ENCODE assay signal across 8 mouse cellular contexts in the genomic region with DNA sequence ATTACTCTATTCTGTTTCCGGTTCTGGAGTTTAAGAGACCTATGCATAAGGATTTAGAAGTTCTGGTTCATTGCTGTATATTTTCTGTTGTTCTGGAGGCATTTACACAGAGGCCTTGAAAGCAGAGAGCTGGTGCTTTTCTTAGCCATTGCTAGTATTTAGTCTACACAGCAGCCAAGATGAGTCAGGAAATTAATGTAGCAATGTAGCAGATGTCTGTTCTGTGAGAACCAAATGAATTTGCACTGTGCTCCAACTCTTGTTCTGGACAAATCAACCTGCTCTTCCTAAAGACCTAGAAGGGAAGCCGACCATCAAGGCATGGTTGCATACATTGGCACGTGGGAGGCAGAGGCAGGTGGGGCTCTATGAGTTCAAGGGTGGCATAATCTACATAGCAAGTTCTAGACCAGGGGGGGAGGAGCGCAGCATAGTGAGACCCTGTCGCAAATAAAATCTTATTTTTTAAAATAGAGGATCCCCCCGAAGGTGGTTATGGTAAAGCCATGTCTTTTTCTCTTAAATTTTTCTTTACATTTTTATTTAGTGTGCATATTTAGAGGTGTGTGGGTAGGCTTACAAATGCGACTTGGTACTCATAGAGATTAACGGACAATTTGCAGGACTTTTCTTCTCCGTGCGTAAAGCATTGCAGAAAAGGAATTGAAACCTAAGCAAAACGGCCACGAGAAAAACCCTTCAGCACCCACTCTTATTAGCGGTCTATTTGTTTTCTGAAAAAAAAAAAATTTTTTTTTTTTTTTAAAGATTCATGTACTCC. TPM values are rescaled to one million over a fixed set of nuclear protein-coding genes. Genes with fewer than 3 reads are reported as not detected.
A peak's percentile ranks its signal among the peaks of the same experiment; 100 is the strongest.
DNase-seq lines count a peak whose midpoint lies in the region; ATAC-seq and TF ChIP-seq lines count a peak whose summit lies in the region.

No protein-coding gene starts in this region.

- TF ChIP-seq EP300 in heart, postnatal 0 days (IDR thresholded peaks at IDR 0.05; ENCODE audit: low read depth) = no peak

- H3K27ac ChIP-seq in heart, postnatal 0 days (ENCODE audit: low read depth) = no peak overlapping the region
- H3K27ac ChIP-seq in bone marrow, adult 2 months (ENCODE audit: control insufficient read depth, insufficient read depth, low read depth, low read length, poor library complexity) = no peak overlapping the region
- no peak overlapping the region for H3K27ac ChIP-seq in hindbrain, embryonic 12.5 days

- H3K4me1 ChIP-seq in heart, postnatal 0 days (ENCODE audit: control insufficient read depth, insufficient read depth) = 0 out of 2 replicates have a peak, but pooled peaks cover 5% of the 10 kb centered on the region
- H3K4me1 ChIP-seq in bone marrow, adult 2 months (ENCODE audit: control insufficient read depth, insufficient read depth, low read length) = no peaks in the 10 kb centered on the region; the same call in 1 of the 2 replicates
- H3K4me1 ChIP-seq in hindbrain, embryonic 12.5 days = peaks cover 13% of the 10 kb centered on the region
- H3K4me1 ChIP-seq in megakaryocyte, embryonic 14.5 days = peaks cover 21% of the 10 kb centered on the region

- no peak for TF ChIP-seq POLR2A in bone marrow, adult 2 months (IDR thresholded peaks at IDR 0.05; ENCODE audit: borderline replicate concordance, control insufficient read depth, low read depth, low read length)

- ATAC-seq in heart, postnatal 0 days (ENCODE audit: insufficient read depth, low read depth) = no peak
- no peak for ATAC-seq in hindbrain, embryonic 12.5 days (ENCODE audit: low FRiP score)

- no peak for DNase-seq in heart, postnatal 0 days (ENCODE audit: low spot score)
- no peak for DNase-seq in heart, adult 9 months (ENCODE audit: low spot score in 2 of 2)
- DNase-seq in thymus, adult 18-20 months = no peak
- no peak for DNase-seq in right cerebral cortex, postnatal 36 days (ENCODE audit: low spot score in 2 of 2)
- DNase-seq in spleen, adult 18-20 months = no peak

- 72% methylated on average over 13 of the region's 13 CpGs for whole genome bisulfite sequencing in heart, postnatal 0 days
- WGBS in bone marrow, adult 2 months = 34% methylated on average over 13 of the region's 13 CpGs
- WGBS in hindbrain, embryonic 12.5 days = 75% methylated on average over 13 of the region's 13 CpGs

- H3K9ac ChIP-seq in heart, postnatal 0 days (replicated peaks; ENCODE audit: low read depth, low read length) = no peak overlapping the region
- peak overlapping the region; percentile 83; the same call in 1 of the 2 replicates for H3K9ac ChIP-seq in hindbrain, embryonic 12.5 days

- H3K9me3 ChIP-seq in heart, postnatal 0 days (replicated peaks; ENCODE audit: control insufficient read depth, low read length) = no peaks in the 10 kb centered on the region
- H3K9me3 ChIP-seq in hindbrain, embryonic 12.5 days (replicated peaks) = no peaks in the 10 kb centered on the region
- no peaks in the 10 kb centered on the region for H3K9me3 ChIP-seq in megakaryocyte, embryonic 14.5 days

- H3K4me2 ChIP-seq in heart, postnatal 0 days (ENCODE audit: low read depth, low read length) = peak overlapping the region; percentile 99
- H3K4me2 ChIP-seq in hindbrain, embryonic 12.5 days (replicated peaks) = peak overlapping the region; percentile 90

- H3K36me3 ChIP-seq in heart, postnatal 0 days (replicated peaks; ENCODE audit: control insufficient read depth, insufficient read depth, low read length) = no peaks in the 10 kb centered on the region
- H3K36me3 ChIP-seq in hindbrain, embryonic 12.5 days = 0 out of 2 replicates have a peak, but pooled peaks cover 3% of the 10 kb centered on the region
- peaks cover 14% of the 10 kb centered on the region for H3K36me3 ChIP-seq in megakaryocyte, embryonic 14.5 days (replicated peaks; ENCODE audit: low read length)

- TF ChIP-seq CTCF in heart, postnatal 0 days (IDR thresholded peaks at IDR 0.05; ENCODE audit: low read depth) = no peak
- TF ChIP-seq CTCF in bone marrow, adult 2 months (IDR thresholded peaks at IDR 0.05; ENCODE audit: control insufficient read depth, insufficient read depth, low read length) = no peak

- H3K27me3 ChIP-seq in heart, postnatal 0 days (ENCODE audit: control insufficient read depth, insufficient read depth, low read length) = no peaks in the 10 kb centered on the region
- no peaks in the 10 kb centered on the region for H3K27me3 ChIP-seq in hindbrain, embryonic 12.5 days
- peaks cover 1% of the 10 kb centered on the region for H3K27me3 ChIP-seq in megakaryocyte, embryonic 14.5 days (replicated peaks)

- peak overlapping the region; percentile 72 for H3K4me3 ChIP-seq in heart, postnatal 0 days (ENCODE audit: low read depth, low read length)
- H3K4me3 ChIP-seq in bone marrow, adult 2 months (replicated peaks; ENCODE audit: control insufficient read depth, low read depth, low read length) = peak overlapping the region; percentile 94
- H3K4me3 ChIP-seq in hindbrain, embryonic 12.5 days = peak overlapping the region; percentile 82
- peak overlapping the region; percentile 96 for H3K4me3 ChIP-seq in megakaryocyte, embryonic 14.5 days (replicated peaks)

RNA-seq across cellular contexts. Expression of a gene that starts 1.1 kb away (rescaled TPM):
- 2.5 and 4.1 TPM in 2 replicates for total RNA-seq in heart, postnatal 0 days (2014; rRNA removed; ENCODE audit: low replicate concordance)
- polyA plus RNA-seq in heart, postnatal 0 days (2015; fragmentation: Nextera tagmentation; extraction: Ambion mirVana) = 6.0 and 7.8 TPM in 2 replicates
- polyA plus RNA-seq in bone marrow, adult 2 months (2011; ENCODE audit: insufficient read depth, insufficient read length, low replicate concordance, missing spikeins) = 23.1 and 53.7 TPM in 2 replicates
- 40.9 and 45.7 TPM in 2 replicates for polyA plus RNA-seq in hindbrain, embryonic 12.5 days (2016; fragmentation: Nextera tagmentation; extraction: Ambion mirVana)
- polyA plus RNA-seq in megakaryocyte, embryonic 14.5 days (2012; ENCODE audit: insufficient read depth, low replicate concordance) = 1.4 and 1.5 TPM in 2 replicates
